Comparison of ENCODE assay signal across 25 mouse cellular contexts in the genomic region with DNA sequence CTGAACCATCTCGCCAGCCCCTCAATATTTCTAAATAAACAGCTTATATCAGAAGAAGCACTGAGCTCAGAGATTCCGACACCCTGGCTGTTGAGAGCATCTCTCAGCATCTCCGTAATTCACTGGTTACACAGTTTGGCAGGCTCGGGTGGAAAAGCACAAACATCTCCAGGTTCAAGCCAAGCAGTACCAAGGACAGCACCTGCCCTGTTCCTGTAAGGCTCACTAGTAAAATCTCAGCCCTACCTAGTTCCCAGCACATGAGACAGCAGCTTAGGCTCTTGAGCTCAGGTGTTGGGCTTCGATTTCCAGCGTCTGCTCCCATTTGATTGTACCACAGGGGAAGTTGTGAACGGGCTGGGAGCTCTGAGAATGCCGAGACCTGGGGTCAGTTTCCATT. TPM values are rescaled to one million over a fixed set of nuclear protein-coding genes. Genes with fewer than 3 reads are reported as not detected.
A peak's percentile ranks its signal among the peaks of the same experiment; 100 is the strongest.
DNase-seq lines count a peak whose midpoint lies in the region; ATAC-seq and TF ChIP-seq lines count a peak whose summit lies in the region.
"Had no signal": no experiment of that assay in that cellular context is flagged by ENCODE, and none has a peak within 500 bp of the region (broad histone marks: within the 10 kb centered on the region; RNA-seq: fewer than 3 reads in every experiment).

No protein-coding gene starts in this region.

- WGBS in lung, embryonic 14.5 days = 81% methylated on average over 8 of the region's 8 CpGs

- no peak overlapping the region for H3K9ac ChIP-seq in lung, embryonic 14.5 days
- no peak overlapping the region for H3K9ac ChIP-seq in MEL (ENCODE audit: control insufficient read depth, low read depth, low read length, poor library complexity, severe bottlenecking)
- H3K9ac ChIP-seq: embryonic facial prominence, embryonic 13.5 days; embryonic facial prominence, embryonic 15.5 days; forebrain, embryonic 12.5 days had no signal

- H3K4me3 ChIP-seq in lung, embryonic 14.5 days (ENCODE audit: low read depth, low read length) = no peak overlapping the region
- H3K4me3 ChIP-seq in MEL (ENCODE audit: control insufficient read depth in 1 of 2, insufficient read depth in 1 of 2, low read depth in 2 of 2, low read length in 2 of 2) = no peak overlapping the region
- no peak overlapping the region for H3K4me3 ChIP-seq in myocyte
- H3K4me3 ChIP-seq: embryonic facial prominence, embryonic 13.5 days; embryonic facial prominence, embryonic 15.5 days; erythroblast, embryonic 14.5 days; forebrain, embryonic 10.5 days; forebrain, embryonic 12.5 days had no signal

- H3K4me2 ChIP-seq in lung, embryonic 14.5 days = no peak overlapping the region
- no peak overlapping the region for H3K4me2 ChIP-seq in myocyte (ENCODE audit: low read depth)
- H3K4me2 ChIP-seq: embryonic facial prominence, embryonic 13.5 days; embryonic facial prominence, embryonic 15.5 days; forebrain, embryonic 12.5 days had no signal

- no peak for TF ChIP-seq EP300 in MEL (IDR thresholded peaks at IDR 0.05; ENCODE audit: low read depth in 1 of 2, low read length in 2 of 2)

- TF ChIP-seq POLR2A in MEL (IDR thresholded peaks at IDR 0.05; ENCODE audit: control insufficient read depth in 1 of 2, insufficient read depth in 1 of 2, low read depth in 1 of 2, low read length in 2 of 2, poor library complexity in 1 of 2) = no peak
- TF ChIP-seq POLR2A in myocyte (IDR thresholded peaks at IDR 0.05; ENCODE audit: insufficient read length, low read depth) = no peak

- peak; percentile 21 for DNase-seq in lung, embryonic 14.5 days
- DNase-seq in lung, postnatal 14 days = no peak
- DNase-seq in MEL (ENCODE audit: low read depth, low spot score) = peak; percentile 65
- DNase-seq in R1 (ENCODE audit: low read depth, low spot score) = peak; percentile 66
- no peak for DNase-seq in left cerebral cortex, postnatal 36 days (ENCODE audit: low spot score in 2 of 2)
- DNase-seq in ovary, postnatal 10 days (ENCODE audit: low spot score) = no peak
- DNase-seq in embryo, embryonic 10 days (ENCODE audit: low spot score) = no peak
- DNase-seq: adrenal gland, adult 8-10 months; adrenal gland, postnatal 14 days; adrenal gland, postnatal 36 days; cerebellum, adult 11-12 months; cerebellum, adult 2 months; cerebellum, adult 9-10 months; cerebellum, postnatal 10 days had no signal

- no peak overlapping the region for H3ac ChIP-seq in myocyte (ENCODE audit: control insufficient read depth, insufficient read length)

- intact Hi-C loops in left cerebral cortex, postnatal 36 days (cut with DNase I) = no loop called here

- no peak for ATAC-seq in lung, embryonic 14.5 days (ENCODE audit: insufficient read depth)
- ATAC-seq: activated CD4-positive, CD25-positive, alpha-beta regulatory T cell, adult 4 months; forebrain, embryonic 14.5 days; forebrain, embryonic 16.5 days; Patski had no signal

- no peak for TF ChIP-seq RAD21 in MEL (IDR thresholded peaks at IDR 0.05; ENCODE audit: low read depth, low read length)

- peaks cover 76% of the 10 kb centered on the region for H3K36me3 ChIP-seq in lung, embryonic 14.5 days (ENCODE audit: insufficient read depth)
- peaks cover 11% of the 10 kb centered on the region in 2 experiments for H3K36me3 ChIP-seq in MEL (ENCODE audit: control insufficient read depth in 1 of 2, insufficient read depth in 2 of 2, low read length in 2 of 2)
- H3K36me3 ChIP-seq in myocyte (ENCODE audit: control insufficient read depth, insufficient read depth) = peaks cover 59% of the 10 kb centered on the region

- TF ChIP-seq CTCF in lung, embryonic 14.5 days (IDR thresholded peaks at IDR 0.05; ENCODE audit: low read depth) = no peak
- TF ChIP-seq CTCF in MEL (IDR thresholded peaks at IDR 0.05 in 2 of 3, conservative IDR thresholded peaks at IDR 0.05 in 1 of 3; ENCODE audit: control insufficient read depth in 1 of 3, insufficient read depth in 1 of 3, low read depth in 2 of 3, low read length in 3 of 3, poor library complexity in 1 of 3, severe bottlenecking in 1 of 3) = no peak

- H3K9me3 ChIP-seq in lung, embryonic 14.5 days (ENCODE audit: low read depth, low read length) = no peaks in the 10 kb centered on the region
- no peaks in the 10 kb centered on the region for H3K9me3 ChIP-seq in MEL (replicated peaks; ENCODE audit: insufficient read depth, low read length)
- H3K9me3 ChIP-seq: embryonic facial prominence, embryonic 13.5 days; embryonic facial prominence, embryonic 15.5 days; forebrain, embryonic 10.5 days; forebrain, embryonic 12.5 days; G1E had no signal

- peaks cover 9% of the 10 kb centered on the region for H3K4me1 ChIP-seq in lung, embryonic 14.5 days (ENCODE audit: insufficient read depth)
- peaks cover 2 to 9% of the 10 kb centered on the region in 2 experiments; a peak in 3 of 4 replicates for H3K4me1 ChIP-seq in MEL (ENCODE audit: control insufficient read depth in 1 of 2, insufficient read depth in 2 of 2, low read length in 2 of 2)

- H3K27ac ChIP-seq in lung, embryonic 14.5 days (ENCODE audit: low read depth) = no peak overlapping the region
- H3K27ac ChIP-seq in MEL (ENCODE audit: control insufficient read depth, low read depth, low read length) = no peak overlapping the region
- H3K27ac ChIP-seq: embryonic facial prominence, embryonic 13.5 days; embryonic facial prominence, embryonic 15.5 days; forebrain, embryonic 10.5 days; forebrain, embryonic 12.5 days had no signal

- H3K27me3 ChIP-seq in lung, embryonic 14.5 days (ENCODE audit: insufficient read depth, low read length) = no peaks in the 10 kb centered on the region
- H3K27me3 ChIP-seq in MEL (ENCODE audit: control insufficient read depth in 1 of 2, insufficient read depth in 2 of 2, low read length in 2 of 2) = no peaks in the 10 kb centered on the region
- H3K27me3 ChIP-seq in myocyte (ENCODE audit: control insufficient read depth, insufficient read depth, insufficient read length) = no peaks in the 10 kb centered on the region
- H3K27me3 ChIP-seq: embryonic facial prominence, embryonic 13.5 days; embryonic facial prominence, embryonic 15.5 days; forebrain, embryonic 12.5 days; Patski had no signal

- H3K79me2 ChIP-seq in MEL (ENCODE audit: control insufficient read depth, insufficient read depth, low read length, poor library complexity) (peaks cover 19% of the 10 kb centered on the region), myocyte (ENCODE audit: control insufficient read depth, insufficient read depth) (peaks cover 26% of the 10 kb centered on the region)

TF ChIP-seq in MEL, 35 proteins besides CTCF, POLR2A, EP300 and RAD21 (continues in another document):
- no peak for TF ChIP-seq JUND (IDR thresholded peaks at IDR 0.05; ENCODE audit: low read depth, low read length)
- TF ChIP-seq E2F4 (IDR thresholded peaks at IDR 0.05; ENCODE audit: borderline replicate concordance, low read depth, low read length) = no peak
- no peak for TF ChIP-seq RCOR1 (IDR thresholded peaks at IDR 0.05; ENCODE audit: low read depth, low read length)
- TF ChIP-seq SIN3A (IDR thresholded peaks at IDR 0.05; ENCODE audit: low read length) = no peak
- TF ChIP-seq ZKSCAN1 (IDR thresholded peaks at IDR 0.05; ENCODE audit: low read depth, low read length) = no peak
- no peak for TF ChIP-seq POLR2AphosphoS5 (IDR thresholded peaks at IDR 0.05; ENCODE audit: borderline replicate concordance, low read depth, low read length)

TF ChIP-seq in myocyte, 11 proteins besides CTCF, POLR2A, EP300 and RAD21:
- TF ChIP-seq REST (IDR thresholded peaks at IDR 0.05; ENCODE audit: insufficient read depth, insufficient read length) (peak; percentile 71), POLR2AphosphoS2 (IDR thresholded peaks at IDR 0.05; ENCODE audit: insufficient read length, low read depth) (no peak), MYOD1 (IDR thresholded peaks at IDR 0.05; ENCODE audit: control insufficient read depth in 1 of 3, insufficient read length in 2 of 3, low read depth in 2 of 3) (no peak)

RNA-seq across cellular contexts. Expression of gene Myg1, which starts 3.7 kb away (rescaled TPM):
- polyA plus RNA-seq in lung, embryonic 14.5 days (2014; fragmentation: Nextera tagmentation; extraction: Ambion mirVana) = 111 and 113 TPM in 2 replicates
- 126 and 140 TPM in 2 replicates for total RNA-seq in MEL (2012; rRNA removed)
- polyA plus RNA-seq in MEL (2012; ENCODE audit: insufficient read depth in 1 of 2, insufficient read length in 2 of 2, low read depth in 1 of 2, low replicate concordance in 2 of 2, missing spikeins in 1 of 2) (100 to 1,000 TPM; 135 to 292 TPM), myocyte (2012; fragmentation: generic; extraction: Trizol) (97.0 TPM)
- 10 to 100 TPM; 45.8 to 69.3 TPM for total RNA-seq in left cerebral cortex, postnatal 36 days (2021)

RNA-seq across cellular contexts. Expression of gene Pfdn5, which starts 9.3 kb away (rescaled TPM):
- polyA plus RNA-seq in lung, embryonic 14.5 days (2014; fragmentation: Nextera tagmentation; extraction: Ambion mirVana) = 477 and 511 TPM in 2 replicates
- 290 and 302 TPM in 2 replicates for total RNA-seq in MEL (2012; rRNA removed)
- 1,000 to 10,000 TPM in 1 of 2 experiments, 100 to 1,000 TPM in 1; 465 to 7,439 TPM for polyA plus RNA-seq in MEL (2012; ENCODE audit: insufficient read depth in 1 of 2, insufficient read length in 2 of 2, low read depth in 1 of 2, low replicate concordance in 2 of 2, missing spikeins in 1 of 2)
- polyA plus RNA-seq in myocyte (2012; fragmentation: generic; extraction: Trizol) = 476 TPM
- 100 to 1,000 TPM; 374 to 425 TPM for total RNA-seq in left cerebral cortex, postnatal 36 days (2021)

RNA-seq across cellular contexts. Expression of gene Aaas, which starts 15.3 kb away (rescaled TPM):
- 99.1 and 103 TPM in 2 replicates for polyA plus RNA-seq in lung, embryonic 14.5 days (2014; fragmentation: Nextera tagmentation; extraction: Ambion mirVana)
- total RNA-seq in MEL (2012; rRNA removed) = 48.7 and 61.5 TPM in 2 replicates
- 100 to 1,000 TPM in 1 of 2 experiments, not detected in 1; 205 TPM for polyA plus RNA-seq in MEL (2012; ENCODE audit: insufficient read depth in 1 of 2, insufficient read length in 2 of 2, low read depth in 1 of 2, low replicate concordance in 2 of 2, missing spikeins in 1 of 2)
- polyA plus RNA-seq in myocyte (2012; fragmentation: generic; extraction: Trizol) = 57.5 TPM
- 10 to 100 TPM; 17.2 to 17.7 TPM for total RNA-seq in left cerebral cortex, postnatal 36 days (2021)

RNA-seq across cellular contexts. Expression of gene Sp7, which starts 31.7 kb away (rescaled TPM):
- 0.55 and 0.64 TPM in 2 replicates for polyA plus RNA-seq in lung, embryonic 14.5 days (2014; fragmentation: Nextera tagmentation; extraction: Ambion mirVana)
- not detected in 2 replicates for total RNA-seq in MEL (2012; rRNA removed)
- polyA plus RNA-seq in MEL (2012; ENCODE audit: insufficient read depth in 1 of 2, insufficient read length in 2 of 2, low read depth in 1 of 2, low replicate concordance in 2 of 2, missing spikeins in 1 of 2) (not detected), myocyte (2012; fragmentation: generic; extraction: Trizol) (0.24 TPM)
- under 1 TPM; 0.79 to 1.00 TPM for total RNA-seq in left cerebral cortex, postnatal 36 days (2021)
- total RNA-seq: adrenal gland, postnatal 14 days had no signal
- polyA plus RNA-seq: activated CD4-positive, CD25-positive, alpha-beta regulatory T cell, adult 4 months; erythroblast, embryonic 14.5 days; G1E; Patski had no signal

RNA-seq across cellular contexts. Expression of gene Espl1, which starts 39.2 kb away (rescaled TPM):
- polyA plus RNA-seq in lung, embryonic 14.5 days (2014; fragmentation: Nextera tagmentation; extraction: Ambion mirVana) = 44.1 and 45.9 TPM in 2 replicates
- 49.8 and 52.5 TPM in 2 replicates for total RNA-seq in MEL (2012; rRNA removed)
- 100 to 1,000 TPM in 1 of 2 experiments, 10 to 100 TPM in 1; 94.1 to 142 TPM for polyA plus RNA-seq in MEL (2012; ENCODE audit: insufficient read depth in 1 of 2, insufficient read length in 2 of 2, low read depth in 1 of 2, low replicate concordance in 2 of 2, missing spikeins in 1 of 2)
- 16.7 TPM for polyA plus RNA-seq in myocyte (2012; fragmentation: generic; extraction: Trizol)
- total RNA-seq in left cerebral cortex, postnatal 36 days (2021) = 1 to 10 TPM; 1.1 TPM

Comparison
In these comparisons a context has a peak if more than half of its experiments do, and no peak if none do; other contexts are left out.
1. DNase-seq: peak in lung, embryonic 14.5 days (single experiment), MEL (single experiment) and R1 (single experiment); none in lung, postnatal 14 days (single experiment), left cerebral cortex, postnatal 36 days (0 of 2), ovary, postnatal 10 days (single experiment) and embryo, embryonic 10 days (single experiment).